Mouse (Mus musculus) C2C12 (cell line): ENCODE measurements around the gene Nexn. TPM values are rescaled to one million over a fixed set of nuclear protein-coding genes. Genes with fewer than 3 reads are reported as not detected.

Experiments
- H3K27me3 ChIP-seq: one replicate; pipeline ENCODE4 v1.6.1; 2011; ENCODE audit not compliant: control insufficient read depth, insufficient read depth, insufficient read length
- H3K36me3 ChIP-seq: one replicate; pipeline ENCODE4 v1.6.1; 2011; ENCODE audit not compliant: control insufficient read depth, insufficient read depth
- H3K4me3 ChIP-seq: one replicate; pipeline ENCODE4 v1.5.1; 2011; ENCODE audit warnings: mild to moderate bottlenecking, control low read depth; ENCODE audit not compliant: poor library complexity, insufficient read depth, severe bottlenecking
- H3K79me2 ChIP-seq: one replicate; pipeline ENCODE4 v1.6.1; 2011; ENCODE audit not compliant: control insufficient read depth, insufficient read depth
- H3K79me3 ChIP-seq: one replicate; pipeline ENCODE4 v1.6.1; 2011; ENCODE audit warnings: low read depth, control low read depth
- H3ac ChIP-seq: one replicate; pipeline ENCODE3; 2011; ENCODE audit warnings: low read depth; ENCODE audit not compliant: control insufficient read depth, insufficient read length
- CEBPB ChIP-seq: IDR thresholded peaks from one replicate; pipeline ENCODE4 v1.6.1; 2011; ENCODE audit warnings: low read depth, mild to moderate bottlenecking, control low read depth, moderate library complexity
- CTCF ChIP-seq: IDR thresholded peaks from one replicate; pipeline ENCODE4 v1.5.1; 2011; ENCODE audit not compliant: control insufficient read depth, insufficient read depth, insufficient read length
- FOSL1 ChIP-seq: IDR thresholded peaks from one replicate; pipeline ENCODE4 v1.8.0; 2011; ENCODE audit warnings: mild to moderate bottlenecking, low read length; ENCODE audit not compliant: poor library complexity, insufficient read depth, severe bottlenecking
- MAX ChIP-seq: IDR thresholded peaks from one replicate; pipeline ENCODE4 v1.6.1; 2011; ENCODE audit warnings: mild to moderate bottlenecking, control low read depth
- MYOD1 ChIP-seq: IDR thresholded peaks from one replicate; pipeline ENCODE4 v1.6.1; 2011; ENCODE audit warnings: low read depth; ENCODE audit not compliant: control insufficient read depth, insufficient read length
- MYOG ChIP-seq: IDR thresholded peaks from one replicate; pipeline ENCODE4 v1.6.1; 2011; ENCODE audit not compliant: control insufficient read depth, insufficient read length; ENCODE audit errors: extremely low read depth
- USF1 ChIP-seq: IDR thresholded peaks from one replicate; pipeline ENCODE4 v1.6.1; 2011; ENCODE audit warnings: low read depth, mild to moderate bottlenecking, control low read depth, moderate library complexity
- polyA plus RNA-seq: library from polyadenylated mRNA; unstranded; fragments of >200 nt; fragmentation: generic; extraction: Trizol; gene quantifications from one replicate; pipeline ENCODE4 v1.2.1, GENCODE M21; 2012; ENCODE audit warnings: missing spikeins

Nexn gene
- polyA plus RNA-seq, 1 experiment: 13.5 TPM

DNA sequence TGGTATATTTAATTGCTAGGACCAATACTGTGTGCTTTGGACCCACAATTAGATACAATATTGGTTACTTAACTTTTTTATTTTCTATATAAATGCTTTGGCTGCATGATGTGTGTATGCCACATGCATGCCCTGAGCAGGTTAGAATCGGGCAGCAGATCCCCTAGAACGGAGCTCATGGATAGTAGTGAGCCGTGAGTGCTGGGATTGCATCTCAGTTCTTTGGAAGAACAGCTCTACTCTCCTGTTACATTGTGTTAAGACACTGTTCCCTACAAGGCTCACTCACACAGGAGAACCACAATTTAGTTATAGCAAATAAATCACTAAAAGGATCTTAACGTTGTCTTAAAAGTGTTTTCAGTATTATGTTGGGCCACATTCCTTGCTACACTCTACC lies 22.8 kb downstream of the Nexn start:
- H3K36me3 ChIP-seq: peaks cover 52% of the 10 kb centered on the region
- H3ac ChIP-seq: no peak overlapping the region
- no peaks in the 10 kb centered on the region for H3K27me3 ChIP-seq
- no peaks in the 10 kb centered on the region for H3K79me3 ChIP-seq
- no peak for TF ChIP-seq MYOG
- TF ChIP-seq CEBPB: no peak
- TF ChIP-seq MAX: no peak
- no peak for TF ChIP-seq FOSL1
- no peak for TF ChIP-seq USF1
- no peak for TF ChIP-seq CTCF
- TF ChIP-seq MYOD1: no peak
- no peak overlapping the region for H3K4me3 ChIP-seq
- no peaks in the 10 kb centered on the region for H3K79me2 ChIP-seq

DNA sequence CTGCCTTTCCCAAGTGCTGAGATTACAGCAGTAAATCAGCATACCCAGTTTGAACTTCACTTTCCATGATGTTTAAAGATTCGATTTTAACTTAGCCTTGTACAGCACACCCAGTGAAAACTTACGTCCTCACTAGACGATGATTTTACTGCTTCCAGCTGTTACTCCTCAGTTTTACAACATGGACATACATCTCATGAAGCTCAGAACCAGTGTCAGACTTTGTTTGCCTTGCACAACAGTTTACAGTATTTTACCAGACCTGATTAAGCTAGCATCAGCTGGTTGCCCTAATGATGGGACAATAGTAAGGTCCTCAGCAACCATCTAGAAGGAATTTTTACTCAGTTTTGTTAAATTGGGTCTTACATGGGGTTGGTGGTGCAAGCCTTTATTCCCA lies 25.1 kb downstream of the Nexn start:
- TF ChIP-seq MYOG (no peak), CTCF (no peak), MAX (no peak), USF1 (no peak), MYOD1 (no peak), CEBPB (no peak), FOSL1 (no peak)

DNA sequence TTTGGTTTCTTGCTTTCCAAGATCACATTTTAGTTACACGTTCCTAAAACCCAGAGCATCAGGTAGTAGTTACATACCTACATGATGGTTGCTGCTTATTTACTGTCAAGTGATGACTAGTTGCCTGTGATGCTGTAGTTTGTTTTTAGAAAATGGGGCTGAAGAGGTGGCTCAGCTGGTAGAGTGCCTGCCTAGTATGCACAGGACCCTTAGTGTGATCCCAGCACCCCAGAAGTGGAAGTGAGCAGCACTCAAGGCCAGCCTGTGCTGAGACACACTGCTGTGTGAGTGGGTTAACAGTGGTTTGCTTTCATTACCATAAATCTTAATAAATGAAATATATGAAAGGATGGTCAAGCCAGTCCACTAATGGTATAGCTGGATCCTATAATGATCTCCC lies 26.6 kb downstream of the Nexn start:
- no peaks in the 10 kb centered on the region for H3K79me2 ChIP-seq
- no peak overlapping the region for H3ac ChIP-seq
- H3K4me3 ChIP-seq: no peak overlapping the region
- no peaks in the 10 kb centered on the region for H3K79me3 ChIP-seq
- no peaks in the 10 kb centered on the region for H3K27me3 ChIP-seq
- H3K36me3 ChIP-seq: peaks cover 79% of the 10 kb centered on the region
- TF ChIP-seq CEBPB: no peak
- TF ChIP-seq CTCF: no peak
- TF ChIP-seq MAX: no peak
- no peak for TF ChIP-seq MYOG
- no peak for TF ChIP-seq MYOD1
- TF ChIP-seq FOSL1: no peak
- no peak for TF ChIP-seq USF1

More for the DNA sequence above, 25.1 kb downstream of the Nexn start:
- Histone ChIP-seq H3K79me3 (no peaks in the 10 kb centered on the region), H3K27me3 (no peaks in the 10 kb centered on the region), H3K4me3 (no peak overlapping the region), H3ac (no peak overlapping the region), H3K79me2 (no peaks in the 10 kb centered on the region), H3K36me3 (peaks cover 69% of the 10 kb centered on the region)

DNA sequence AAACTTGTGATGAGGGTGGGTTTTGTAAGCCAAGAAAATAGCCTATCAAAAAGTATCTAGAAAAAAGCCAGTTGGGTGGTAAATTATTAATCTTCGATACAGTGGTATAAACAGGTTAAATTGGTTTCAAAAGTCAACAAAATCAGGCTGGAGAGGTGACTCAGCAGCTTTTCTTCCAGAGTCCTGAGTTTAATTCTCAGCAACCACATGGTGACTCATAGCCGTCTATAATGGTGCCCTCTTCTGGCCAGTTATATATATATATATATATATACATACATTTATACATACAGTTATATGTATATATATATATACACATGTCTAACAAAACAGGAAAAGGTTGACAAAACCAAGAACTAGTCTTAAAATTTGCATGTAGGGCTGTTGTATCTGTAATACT lies 27.3 kb downstream of the Nexn start:
- H3K79me3 ChIP-seq: peaks cover 2% of the 10 kb centered on the region
- H3K36me3 ChIP-seq: peaks cover 87% of the 10 kb centered on the region
- TF ChIP-seq CEBPB (no peak), CTCF (no peak), MAX (no peak), FOSL1 (no peak), USF1 (no peak), MYOG (no peak), MYOD1 (no peak)
- H3K79me2 ChIP-seq: peaks cover 5% of the 10 kb centered on the region
- H3K27me3 ChIP-seq: no peaks in the 10 kb centered on the region
- H3K4me3 ChIP-seq: no peak overlapping the region
- H3ac ChIP-seq: no peak overlapping the region

DNA sequence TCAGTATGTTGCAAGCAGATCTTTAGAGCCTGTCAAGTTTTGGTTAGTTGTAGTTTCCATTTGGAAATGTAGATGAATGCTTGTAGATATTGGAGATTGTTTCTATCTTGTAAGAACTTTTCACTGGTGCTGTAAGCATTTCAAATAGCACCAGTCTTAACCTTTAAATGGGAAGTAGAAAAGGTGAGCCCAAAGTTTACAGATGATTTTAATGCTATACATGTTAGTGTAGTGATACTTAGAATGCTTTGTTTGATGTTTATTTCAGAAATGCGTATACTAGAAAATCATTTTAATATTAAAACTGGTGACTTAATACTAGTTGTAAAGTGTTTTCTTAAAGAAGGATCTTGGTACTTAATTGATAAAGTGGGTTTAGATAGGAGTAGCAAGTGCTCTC lies 30.3 kb downstream of the Nexn start:
- no peaks in the 10 kb centered on the region for H3K27me3 ChIP-seq
- TF ChIP-seq CTCF (no peak), MAX (no peak), FOSL1 (no peak), USF1 (no peak), CEBPB (no peak), MYOD1 (no peak), MYOG (no peak)

DNA sequence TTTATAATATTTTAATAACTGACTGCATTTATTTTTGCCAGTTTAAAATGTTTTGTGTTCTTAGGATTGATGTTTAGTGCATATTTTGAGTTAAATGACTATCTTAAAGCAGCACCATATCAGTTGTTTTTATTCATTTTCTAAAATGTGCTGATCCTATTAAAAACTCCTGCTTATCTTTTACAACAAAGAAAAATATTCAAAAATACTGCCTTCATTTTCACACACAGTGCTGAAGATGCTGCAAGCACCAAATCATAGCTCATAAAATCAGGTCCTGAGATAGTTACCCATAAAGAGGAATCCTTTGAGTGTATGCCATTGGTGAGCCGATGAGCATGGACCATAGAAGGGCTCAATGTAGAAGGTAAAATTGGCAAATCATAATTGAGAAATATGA lies 30.9 kb downstream of the Nexn start:
- TF ChIP-seq FOSL1 (no peak), MYOD1 (no peak), USF1 (no peak), MYOG (no peak), CTCF (no peak), MAX (no peak), CEBPB (no peak)
- no peak overlapping the region for H3K4me3 ChIP-seq
- peaks cover 17% of the 10 kb centered on the region for H3K79me2 ChIP-seq
- H3K36me3 ChIP-seq: peaks cover 98% of the 10 kb centered on the region
- no peak overlapping the region for H3ac ChIP-seq
- H3K27me3 ChIP-seq: no peaks in the 10 kb centered on the region
- peaks cover 21% of the 10 kb centered on the region for H3K79me3 ChIP-seq

More for the DNA sequence above, 30.3 kb downstream of the Nexn start:
- Histone ChIP-seq H3K79me3 (peaks cover 17% of the 10 kb centered on the region), H3K36me3 (peaks cover 98% of the 10 kb centered on the region), H3ac (no peak overlapping the region), H3K4me3 (no peak overlapping the region), H3K79me2 (peaks cover 12% of the 10 kb centered on the region)
